Comparison of ENCODE assay signal across 22 mouse cellular contexts in genomic region chr15:93475688-93476087, GRCm38 (mm10).
"Had no signal": no experiment of that assay in that cellular context is flagged by ENCODE, and none has a peak within 500 bp of the region (broad histone marks: within the 10 kb centered on the region; RNA-seq: fewer than 3 reads in every experiment).

No protein-coding gene starts in this region.

- H3K27ac ChIP-seq: heart, adult 2 months; heart, embryonic 13.5 days; heart, embryonic 15.5 days; hindbrain, embryonic 13.5 days; hindbrain, embryonic 15.5 days; hindbrain, postnatal 0 days; left cerebral cortex, adult 2 months had no signal

- H3K4me3 ChIP-seq: heart, adult 2 months; heart, embryonic 13.5 days; heart, embryonic 15.5 days; hindbrain, embryonic 13.5 days; hindbrain, embryonic 15.5 days; left cerebral cortex, adult 2 months had no signal

- H3K36me3 ChIP-seq: heart, embryonic 15.5 days; hindbrain, embryonic 13.5 days; hindbrain, embryonic 15.5 days had no signal

- DNase-seq: forebrain, postnatal 0 days; gastrocnemius, postnatal 14 days; gastrocnemius, postnatal 36 days; heart, adult 11 months; heart, adult 2 months; heart, postnatal 14 days; heart, postnatal 36 days; kidney, adult 11 months; kidney, adult 2 months; kidney, adult 9 months; kidney, postnatal 14 days; kidney, postnatal 36 days; layer of hippocampus, adult 9-11 months; liver had no signal

- H3K27me3 ChIP-seq: heart, embryonic 13.5 days; heart, embryonic 15.5 days; hindbrain, embryonic 13.5 days; hindbrain, embryonic 15.5 days had no signal

- H3K4me2 ChIP-seq: heart, embryonic 11.5 days; heart, embryonic 13.5 days; heart, embryonic 15.5 days; hindbrain, embryonic 13.5 days; hindbrain, embryonic 15.5 days had no signal

- H3K9ac ChIP-seq: forebrain, postnatal 0 days; heart, embryonic 13.5 days; heart, embryonic 15.5 days; hindbrain, embryonic 13.5 days; hindbrain, embryonic 15.5 days had no signal

- H3K9me3 ChIP-seq: heart, embryonic 13.5 days; heart, embryonic 15.5 days; hindbrain, embryonic 13.5 days; hindbrain, embryonic 15.5 days had no signal

- ATAC-seq: forebrain, postnatal 0 days; hindbrain, postnatal 0 days; intestine, embryonic 16.5 days had no signal
